Mouse (Mus musculus) duodenum, adult 2 months (tissue): Measurements from ENCODE around the gene Card14. TPM values are rescaled to one million over a fixed set of nuclear protein-coding genes. Genes with fewer than 3 reads are reported as not detected.

Source experiments
- polyA plus RNA-seq: library from polyadenylated mRNA; depleted of rRNA; stranded (reverse); fragments of >200 nt; gene quantifications from 2 replicates; pipeline ENCODE4 v1.2.3, GENCODE M21; 2012; ENCODE audit warnings: low replicate concordance; rRNA removed

Card14 gene
- polyA plus RNA-seq = 3.8 and 5.5 TPM in 2 replicates

DNA sequence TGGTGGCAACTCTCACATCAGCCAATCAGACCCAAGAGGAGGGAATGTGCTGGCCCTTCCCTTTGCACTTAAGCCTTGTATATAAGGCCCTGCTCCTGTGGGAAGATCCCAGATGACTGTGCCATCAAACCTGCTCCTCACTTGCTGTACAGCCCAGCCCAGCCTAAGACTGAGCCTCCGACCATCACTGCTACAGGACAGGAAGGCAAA is at the start of gene Card14:
TSS of gene Card14 (plus strand) at position 111 of the 210 bp plus-strand sequence.

GRCm38 (mm10) chr11:119267768-119268556 is 39.6 kb upstream of the Card14 start, which contains the start of gene Gaa:
Gene Gaa, plus strand, starts transcription at chr11:119267887.

GRCm38 (mm10) chr11:119299391-119300245 is 8.0 kb upstream of the Card14 start, which contains the start of gene Eif4a3:
Gene Eif4a3, minus strand, starts transcription at chr11:119300089.

DNA sequence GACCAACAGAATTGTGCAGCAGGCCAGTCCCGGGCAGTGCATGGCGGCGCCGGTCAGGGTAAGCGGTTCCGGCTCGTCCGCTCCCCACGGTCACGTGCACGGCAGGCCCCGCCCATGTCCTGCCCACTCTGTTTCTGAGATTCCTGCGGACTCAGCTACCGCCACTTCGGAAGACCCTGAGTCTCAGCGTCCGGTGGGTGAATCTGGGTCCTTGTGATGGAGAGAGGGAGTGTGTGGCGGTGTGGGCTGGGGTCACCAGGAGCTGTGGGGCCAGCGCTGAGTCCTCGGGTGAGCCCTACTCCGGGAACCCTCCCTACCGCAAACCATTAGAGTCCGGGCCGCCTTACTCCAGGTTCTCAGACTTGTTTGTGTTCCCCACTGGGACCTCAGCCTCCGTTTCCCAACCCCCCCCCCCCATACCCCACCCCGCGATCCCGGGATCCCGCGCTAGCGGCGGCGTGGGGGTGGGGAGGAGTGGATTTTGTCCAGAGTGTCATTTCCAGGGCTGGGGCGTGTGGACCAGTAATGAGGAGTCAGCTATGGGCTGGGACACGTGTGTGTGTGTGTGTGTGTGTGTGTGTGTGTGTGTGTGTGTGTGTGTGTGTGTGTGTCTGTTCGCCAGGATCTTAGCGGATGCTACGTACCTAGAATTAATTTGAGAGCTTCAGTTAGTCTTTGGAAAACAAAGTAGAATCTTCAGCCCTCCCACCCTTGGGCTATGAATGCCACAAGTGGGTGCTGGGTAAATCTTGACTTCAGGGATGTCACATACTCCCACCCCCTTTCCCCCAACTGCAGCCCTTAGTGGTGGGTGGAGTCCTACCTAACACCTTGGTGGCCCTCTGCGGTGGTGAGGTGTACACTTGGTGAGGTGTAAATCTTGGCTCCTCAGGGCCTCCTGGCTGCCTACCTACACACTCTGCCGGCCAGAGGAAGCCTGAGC is 48.1 kb downstream of the Card14 start, which contains the start of the genes Sgsh and Slc26a11:
TSS of gene Sgsh (minus strand) at position 94 of the 943 bp plus-strand sequence.
TSS of gene Slc26a11 (plus strand) at position 115 of the 943 bp plus-strand sequence.

DNA sequence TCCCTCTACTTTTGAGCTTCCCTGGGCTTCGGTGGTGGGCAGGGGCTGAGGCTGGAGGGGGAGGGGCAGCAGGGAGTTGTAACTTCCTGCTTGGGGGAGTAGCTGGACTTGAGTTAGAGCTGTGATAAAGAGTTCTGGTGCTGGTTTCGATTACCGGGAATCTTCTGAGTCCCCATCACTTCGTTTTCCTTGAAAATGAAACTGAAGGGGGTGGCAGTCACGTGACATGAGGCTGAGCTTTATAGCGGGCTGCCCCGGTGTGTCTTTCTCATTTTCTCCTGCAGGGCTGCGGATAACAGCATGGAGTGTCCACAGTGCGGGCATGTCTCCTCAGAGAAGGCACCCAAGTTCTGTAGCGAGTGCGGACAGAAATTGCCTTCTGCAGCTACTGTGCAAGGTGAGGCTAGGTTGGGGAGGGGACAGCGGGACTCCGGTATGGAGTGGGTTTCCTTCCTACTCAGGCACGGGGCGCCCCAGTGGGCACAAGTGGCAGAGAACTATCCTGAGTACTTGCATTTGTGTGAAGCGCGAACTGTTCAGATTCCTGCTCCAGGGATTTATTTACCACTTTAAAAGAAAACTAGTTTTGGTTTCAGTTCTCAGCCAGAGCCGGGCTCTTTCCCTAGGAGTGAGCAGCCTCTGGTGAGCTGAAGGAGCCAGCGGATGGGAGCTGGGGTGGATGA is 85.4 kb downstream of the Card14 start, which contains the start of gene Rnf213:
TSS of gene Rnf213 (plus strand) at position 301 of the 683 bp plus-strand sequence.

Other genes starting within 250 kb of the Card14 start
- 8.4 and 9.1 TPM in 2 replicates for gene Cbx4, start 221.5 kb upstream of the Card14 start, polyA plus RNA-seq
- gene Tbc1d16, start 79.3 kb upstream of the Card14 start, polyA plus RNA-seq = 2.4 and 5.3 TPM in 2 replicates
- gene Ccdc40, start 79.2 kb upstream of the Card14 start, polyA plus RNA-seq = 0.28 TPM in 1 of 2 replicates, not detected in the other
- 44.2 and 89.5 TPM in 2 replicates for gene Gaa, start 39.9 kb upstream of the Card14 start, polyA plus RNA-seq
- gene Eif4a3, start 7.7 kb upstream of the Card14 start, polyA plus RNA-seq = 33.8 and 34.3 TPM in 2 replicates
- 13.0 and 22.7 TPM in 2 replicates for gene Sgsh, start 47.8 kb downstream of the Card14 start, polyA plus RNA-seq
- gene Slc26a11, start 47.8 kb downstream of the Card14 start, polyA plus RNA-seq = 9.8 and 13.4 TPM in 2 replicates
- gene Rnf213, start 85.3 kb downstream of the Card14 start, polyA plus RNA-seq = 7.4 and 9.7 TPM in 2 replicates
- gene Endov, start 183.6 kb downstream of the Card14 start, polyA plus RNA-seq = 15.3 and 19.9 TPM in 2 replicates
- gene Nptx1, start 240.0 kb downstream of the Card14 start, polyA plus RNA-seq = 0.96 and 1.7 TPM in 2 replicates